In genomic region chr11:98809457-98810290, GRCm38 (mm10) we compare ENCODE assay signal across 1 mouse cellular context.
A peak's percentile ranks its signal among the peaks of the same experiment; 100 is the strongest.
TF ChIP-seq lines count a peak whose summit lies in the region.

No protein-coding gene starts in this region.

TF ChIP-seq in C2C12, 6 proteins besides CTCF, POLR2A, EP300 and RAD21:
- TF ChIP-seq FOSL1 (IDR thresholded peaks at IDR 0.05; ENCODE audit: insufficient read depth, low read length, poor library complexity, severe bottlenecking) (no peak), MAX (IDR thresholded peaks at IDR 0.05) (peak; percentile 83)
